Mouse (Mus musculus) ZHBTc4 (cell line): ENCODE results near the gene Cyb5r3.
"Not testable (repeated sequence)": the region's sequence is repeated elsewhere in the genome, so short reads cannot be mapped to it uniquely, and the experiment has no call there.

Experiments
- DNase-seq: peaks from one replicate; pipeline ENCODE4 v3.0.0-alpha.2; 2011; ENCODE audit warnings: low read depth, low spot score

Cyb5r3 gene

GRCm38 (mm10) chr15:83150694-83151093, 21.7 kb downstream of the Cyb5r3 start:
- no peak for DNase-seq

GRCm38 (mm10) chr15:83150073-83150442, 22.3 kb downstream of the Cyb5r3 start:
- DNase-seq, result no peak

DNA sequence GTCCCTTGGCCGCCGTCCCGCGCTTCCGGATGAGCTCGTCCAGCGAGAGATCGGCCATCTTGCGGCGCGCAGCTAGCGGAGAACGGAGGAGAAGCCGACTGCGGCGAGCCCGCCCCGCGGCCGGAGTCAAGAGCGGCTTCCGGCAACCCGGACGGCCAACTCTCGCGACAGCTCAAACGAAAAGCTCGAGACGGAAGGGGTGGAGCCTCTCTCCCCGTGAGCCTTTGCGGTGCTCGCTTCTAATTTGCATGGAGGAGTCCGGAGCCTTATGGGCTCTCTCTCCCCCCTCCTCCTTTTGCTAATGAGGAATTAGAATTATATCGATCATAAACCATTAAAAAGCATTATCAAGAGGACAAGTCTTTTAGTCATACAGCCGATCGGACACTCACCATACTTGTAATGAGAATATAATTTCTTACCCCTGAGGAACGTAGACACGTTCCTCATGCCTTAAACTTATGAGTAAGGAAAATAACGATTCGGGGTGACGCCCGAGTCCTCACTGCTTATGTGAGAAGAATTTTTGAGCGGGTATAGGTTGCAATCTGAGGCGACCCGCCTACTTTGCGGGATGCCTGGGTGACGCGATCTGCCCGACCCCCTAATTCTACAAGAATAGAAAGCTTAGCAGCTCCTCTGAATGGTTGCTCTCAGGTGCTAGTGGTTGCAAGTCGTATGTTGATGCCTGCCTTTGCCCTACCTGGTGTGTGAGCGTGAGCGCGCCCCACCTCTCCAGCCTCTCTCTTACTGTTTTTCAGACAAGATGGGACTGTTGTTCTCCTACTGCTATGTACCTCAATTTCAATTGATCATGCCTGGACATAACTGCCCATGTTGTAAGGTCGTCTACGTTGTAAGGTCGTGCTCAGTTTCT, 23.0 kb downstream of the Cyb5r3 start, which contains the start of gene Poldip3:
Poldip3 (minus strand) TSS at position 189 of the 877 bp plus-strand sequence.
- DNase-seq, result peak; percentile 98

DNA sequence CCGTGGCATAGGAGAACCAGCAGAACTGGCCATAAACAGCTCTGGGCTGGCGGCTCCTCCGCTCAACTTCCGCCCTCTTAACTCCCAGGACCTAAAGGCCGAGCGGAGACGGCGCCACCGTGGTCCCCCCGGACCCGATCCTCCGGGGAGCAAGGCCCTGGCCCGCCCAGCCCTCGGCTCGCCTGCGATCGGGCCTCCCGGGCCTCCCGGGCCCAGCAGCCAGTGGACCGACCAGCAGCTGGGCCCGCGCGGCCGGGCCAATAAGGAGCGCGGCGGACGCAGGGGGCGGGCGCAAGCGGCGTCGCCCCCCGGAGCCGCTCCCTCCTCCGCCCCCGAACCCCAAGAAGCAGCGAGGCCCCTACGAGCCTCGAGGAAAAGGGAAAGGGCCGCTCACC, 23.6 kb downstream of the Cyb5r3 start:
- DNase-seq, result no peak

GRCm38 (mm10) chr15:83148395-83148794, 24.0 kb downstream of the Cyb5r3 start:
- DNase-seq, result peak; percentile 54

DNA sequence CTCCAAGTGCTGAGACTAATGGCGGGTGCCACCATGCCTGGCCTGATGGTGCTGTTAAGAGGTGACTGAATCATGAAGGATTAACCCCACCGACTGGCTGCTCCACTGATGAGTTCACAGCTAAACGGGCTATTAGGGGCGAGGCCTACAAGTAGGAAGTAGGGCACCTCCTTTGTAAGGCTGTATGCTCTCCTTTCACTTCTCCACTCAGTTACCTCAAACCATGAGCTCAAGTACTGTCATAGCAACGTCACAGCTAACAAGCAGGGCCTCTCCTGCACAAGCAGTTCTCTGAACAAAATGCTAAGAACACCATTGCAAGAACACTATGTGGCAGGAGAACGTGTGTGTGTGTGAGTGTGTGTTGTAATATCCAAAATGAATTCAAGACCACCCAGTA, 26.9 kb downstream of the Cyb5r3 start:
- no peak for DNase-seq

DNA sequence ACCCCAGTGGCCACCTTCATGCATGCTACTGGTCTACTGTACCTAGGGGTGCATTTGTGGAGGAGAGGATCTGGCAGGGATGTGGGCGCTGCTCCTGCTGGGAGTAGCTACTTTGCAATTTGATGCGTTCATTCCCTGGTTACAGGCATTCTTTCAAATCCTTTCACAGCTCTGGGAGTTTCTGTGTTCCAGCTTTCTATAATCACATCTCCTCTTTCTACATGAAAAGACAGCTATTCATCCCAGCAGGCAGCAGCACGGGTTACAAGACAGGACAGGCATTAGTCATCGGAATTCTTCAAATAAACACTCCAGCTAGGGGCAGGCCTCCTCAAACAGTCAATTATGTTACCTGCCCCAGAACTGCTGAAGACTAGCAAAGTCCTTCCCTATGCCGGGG, 29.5 kb downstream of the Cyb5r3 start:
- no peak for DNase-seq

DNA sequence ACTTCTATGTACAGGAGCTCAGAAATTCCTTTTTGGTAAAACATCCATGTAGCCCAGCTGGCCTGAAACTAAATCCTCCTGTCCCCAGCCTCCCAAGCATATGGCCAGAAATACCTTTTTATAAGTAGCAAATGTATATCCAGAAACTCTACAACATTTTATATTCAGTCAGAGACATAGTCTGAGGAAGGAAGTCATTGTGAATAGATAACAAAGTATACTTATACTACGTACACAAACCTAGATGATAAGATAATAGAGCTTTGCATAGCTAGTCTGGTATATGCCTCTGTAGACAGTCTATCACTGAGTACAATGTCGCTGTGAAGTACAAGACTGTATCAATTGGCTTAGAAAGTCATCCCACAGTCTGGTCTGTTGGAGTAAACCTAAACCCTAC, 36.7 kb downstream of the Cyb5r3 start:
- no peak for DNase-seq

DNA sequence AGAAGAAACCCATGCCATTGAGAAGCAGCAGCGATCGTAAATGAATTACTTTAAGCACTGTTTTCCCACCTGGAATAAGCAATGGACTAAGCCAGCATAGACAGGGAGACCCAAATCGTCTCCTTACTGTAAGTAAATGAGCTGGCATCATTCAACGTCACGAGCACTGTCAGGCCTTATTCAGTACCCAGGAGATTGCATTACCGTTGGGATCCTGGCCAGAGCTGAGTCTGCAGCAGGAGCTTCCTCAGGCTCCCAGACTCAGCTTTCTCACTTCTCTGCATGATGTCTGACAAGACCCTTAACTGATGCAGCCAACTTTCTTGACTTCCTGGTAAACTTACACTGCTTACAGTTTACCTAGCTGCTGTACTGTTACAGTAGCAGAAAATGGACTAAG, 37.7 kb downstream of the Cyb5r3 start:
- DNase-seq, result no peak

- no peak for DNase-seq
These were observed 42.7 kb downstream of the Cyb5r3 start for GRCm38 (mm10) chr15:83129530-83130231.

DNA sequence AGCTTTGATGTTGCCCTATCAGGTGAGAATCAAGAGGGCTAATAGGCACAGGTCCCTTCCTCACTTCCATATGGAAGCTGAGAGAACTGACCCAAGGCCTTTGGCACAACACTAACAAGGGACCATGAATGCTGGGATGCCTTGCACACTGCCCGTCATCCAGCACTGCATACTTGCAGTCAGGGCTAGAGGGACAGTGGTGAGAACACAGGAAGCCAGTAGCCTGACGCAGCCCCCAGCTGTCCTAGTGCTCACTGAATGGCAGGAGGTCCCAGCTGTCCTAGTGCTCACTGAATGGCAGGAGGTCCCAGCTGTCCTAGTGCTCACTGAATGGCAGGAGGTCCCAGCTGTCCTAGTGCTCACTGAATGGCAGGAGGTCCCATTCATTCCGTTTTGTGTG, 45.4 kb downstream of the Cyb5r3 start:
- DNase-seq, result not testable (repeated sequence)

GRCm38 (mm10) chr15:83126582-83126981, 45.8 kb downstream of the Cyb5r3 start:
- DNase-seq, result no peak

DNA sequence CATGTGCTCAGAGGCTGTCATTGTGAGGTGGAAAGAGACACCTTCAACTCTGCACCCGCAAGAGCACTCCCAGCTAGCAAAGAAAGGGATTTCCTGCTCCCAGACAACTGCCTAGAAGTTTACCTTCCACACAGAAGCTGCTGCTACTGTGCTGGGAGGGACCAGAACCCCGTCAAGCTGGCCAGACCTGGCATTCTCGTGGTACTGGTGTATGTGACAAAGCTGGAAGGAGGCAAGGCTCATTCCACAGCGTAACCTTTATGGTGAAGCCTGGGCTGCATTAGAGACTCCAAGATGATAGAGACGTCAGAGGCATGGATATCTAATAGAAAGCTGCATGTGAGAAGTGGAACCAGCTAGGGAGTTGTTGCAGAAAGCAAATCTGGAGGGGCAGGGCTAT, 47.8 kb downstream of the Cyb5r3 start:
- DNase-seq, result no peak

DNA sequence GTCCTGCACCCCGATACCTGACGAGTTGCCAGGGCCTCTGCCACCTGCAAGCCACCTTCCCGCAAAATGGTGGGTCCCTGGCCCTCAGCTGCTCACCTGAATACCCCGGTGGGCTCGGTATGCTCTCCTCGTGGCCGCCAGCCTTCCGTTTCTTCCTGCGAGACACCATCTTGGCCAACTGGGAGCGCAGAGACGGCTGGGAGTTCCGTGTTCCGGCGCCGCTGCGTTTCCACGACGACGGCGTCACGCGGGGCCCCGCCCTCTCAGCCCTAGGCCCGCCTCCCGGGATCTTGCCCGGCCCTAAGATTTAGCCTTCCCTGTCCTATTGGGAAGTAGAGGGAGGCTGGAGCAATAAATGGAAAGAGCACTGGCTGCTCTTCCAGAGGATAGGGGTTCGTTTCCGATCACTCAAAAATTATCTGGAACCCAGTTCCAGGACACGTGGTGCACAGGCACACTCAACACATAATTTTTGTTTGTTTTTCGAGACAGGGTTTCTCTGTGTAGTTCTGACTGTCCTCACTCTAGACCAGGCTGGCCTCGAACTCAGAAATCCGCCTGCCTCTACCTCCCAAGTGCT, 49.7 kb downstream of the Cyb5r3 start, which contains the start of gene Rrp7a:
Rrp7a (minus strand) TSS at position 236 of the 580 bp plus-strand sequence.
- DNase-seq, result peak; percentile 97

GRCm38 (mm10) chr15:83121709-83122565, 50.5 kb downstream of the Cyb5r3 start:
- peak; percentile 82 for DNase-seq

- DNase-seq, result peak; percentile 75
These were observed 54.0 kb downstream of the Cyb5r3 start for GRCm38 (mm10) chr15:83118360-83118759.

GRCm38 (mm10) chr15:83115071-83115470, 57.3 kb downstream of the Cyb5r3 start:
- DNase-seq, result peak; percentile 53

GRCm38 (mm10) chr15:83114106-83114505, 58.3 kb downstream of the Cyb5r3 start:
- no peak for DNase-seq

- no peak for DNase-seq
These were observed 59.5 kb downstream of the Cyb5r3 start for GRCm38 (mm10) chr15:83112898-83113297.

- no peak for DNase-seq
These were observed 60.5 kb downstream of the Cyb5r3 start for GRCm38 (mm10) chr15:83111874-83112273.

DNA sequence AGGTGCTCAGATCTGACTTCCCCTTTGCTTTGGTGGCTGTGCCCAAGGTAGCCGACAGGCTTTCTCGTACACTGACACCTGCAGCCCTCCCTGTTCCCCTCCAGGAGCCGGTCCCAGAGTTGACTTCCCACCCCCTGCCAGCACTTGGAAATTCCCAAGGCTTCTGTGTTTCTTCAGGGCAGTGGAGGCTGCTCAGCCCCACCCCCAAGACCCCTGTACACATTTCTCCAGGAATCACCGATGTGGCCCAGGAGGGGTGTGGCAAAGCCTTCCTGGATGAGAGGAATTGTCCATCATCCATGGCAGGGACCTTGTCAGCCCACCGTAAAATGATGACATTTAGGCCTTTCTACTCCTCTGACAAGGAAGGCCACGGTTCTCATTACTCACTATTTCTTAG, 61.1 kb downstream of the Cyb5r3 start:
- no peak for DNase-seq
